Mouse (Mus musculus) urinary bladder, postnatal 36 days (tissue): ENCODE results near the gene Tmem136.
A peak's percentile ranks its signal among the peaks of the same experiment; 100 is the strongest.
"Not testable (repeated sequence)": the region's sequence is repeated elsewhere in the genome, so short reads cannot be mapped to it uniquely, and the experiment has no call there.

ENCODE experiments used
- DNase-seq, 2 experiments: peaks; one replicate each; pipeline ENCODE4 v3.0.0; 2022; ENCODE audit warnings: low spot score in 2 of 2, mixed read lengths in 1 of 2

The Tmem136 gene

DNA sequence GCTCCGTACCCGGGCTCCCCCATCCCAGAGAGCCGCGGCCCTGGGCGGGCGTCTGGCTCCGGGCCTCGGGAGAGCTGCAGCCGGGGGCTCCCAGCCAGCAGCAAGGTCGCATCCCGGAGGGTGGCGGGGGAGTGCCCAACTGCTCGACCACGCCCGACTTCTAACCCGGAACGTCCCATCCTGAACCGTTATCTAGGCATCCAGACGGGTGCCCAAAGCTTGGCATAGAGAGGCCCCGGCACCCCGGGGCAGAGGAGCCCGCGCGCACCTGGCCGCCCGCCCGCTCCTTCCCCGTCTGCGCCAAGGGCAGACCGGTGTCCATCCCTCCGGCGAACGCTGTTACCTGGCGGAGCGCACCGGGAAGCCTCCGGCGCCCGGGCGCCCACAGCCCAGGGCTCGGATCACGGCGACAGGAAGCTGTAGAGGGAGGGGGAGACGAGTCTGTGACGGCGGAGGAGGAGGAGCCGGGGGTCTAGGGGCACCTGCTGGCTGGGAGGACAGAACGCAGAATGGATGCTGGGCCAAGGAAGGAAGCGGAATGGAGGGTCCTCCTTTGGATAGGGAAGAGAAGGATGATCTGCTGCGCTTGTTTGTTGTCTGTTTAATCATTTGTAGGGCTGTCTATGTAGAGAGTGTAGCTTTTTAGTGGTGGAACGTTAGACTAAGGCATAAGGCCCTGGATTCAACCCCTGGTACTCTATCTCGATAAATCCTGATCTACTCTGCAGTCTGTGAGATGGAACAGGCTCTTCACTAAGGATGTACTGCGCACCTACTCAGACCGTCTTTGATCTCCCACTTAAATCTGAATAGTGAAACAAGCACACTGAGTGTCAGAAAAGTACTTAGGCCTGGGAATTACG lies at the start of gene Tmem136:
TSS of gene Tmem136 (minus strand) at position 437 of the 863 bp plus-strand sequence.
- peak in 1 of 2 experiments; percentile 24 for DNase-seq

DNA sequence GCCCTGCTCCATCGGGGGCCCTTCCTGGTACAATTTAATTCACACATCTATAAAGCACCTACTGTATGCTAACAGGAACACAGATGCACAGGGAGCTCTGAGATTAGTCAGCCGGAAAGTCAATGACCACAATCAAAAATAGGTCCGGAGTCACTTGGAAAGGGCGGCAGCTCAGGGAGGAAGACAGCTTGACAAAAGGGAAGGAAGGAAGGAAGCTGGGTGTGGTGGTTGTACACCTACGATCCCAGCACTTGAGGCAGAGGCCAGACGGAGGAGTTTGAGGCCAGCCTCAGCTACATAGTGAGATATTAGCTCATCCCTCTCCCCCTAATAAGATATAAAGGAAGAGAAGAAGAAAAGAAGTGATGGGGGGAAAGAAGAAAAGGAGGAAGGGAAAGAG lies 39.6 kb upstream of the Tmem136 start:
- no peak for DNase-seq

DNA sequence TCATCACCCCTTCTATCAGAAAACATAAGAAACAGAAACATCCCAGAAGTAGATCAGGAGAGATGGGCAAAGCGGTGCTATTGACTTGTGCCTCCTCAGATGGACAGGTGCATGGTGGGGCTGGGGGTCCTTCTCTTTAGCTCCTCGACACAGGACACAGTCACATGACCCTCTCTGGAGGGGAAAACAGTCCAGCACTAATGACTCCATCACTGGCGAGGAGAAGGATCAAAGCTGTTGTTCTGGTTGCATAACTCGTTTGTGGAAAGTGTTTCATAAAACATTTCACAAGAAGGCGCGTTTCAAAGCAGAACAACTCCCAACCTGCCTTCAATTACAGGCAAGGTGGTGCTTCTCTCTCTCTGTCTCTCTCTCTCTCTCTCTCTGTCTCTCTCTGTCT lies 35.4 kb upstream of the Tmem136 start:
- peak in 1 of 2 experiments; percentile 12 for DNase-seq

DNA sequence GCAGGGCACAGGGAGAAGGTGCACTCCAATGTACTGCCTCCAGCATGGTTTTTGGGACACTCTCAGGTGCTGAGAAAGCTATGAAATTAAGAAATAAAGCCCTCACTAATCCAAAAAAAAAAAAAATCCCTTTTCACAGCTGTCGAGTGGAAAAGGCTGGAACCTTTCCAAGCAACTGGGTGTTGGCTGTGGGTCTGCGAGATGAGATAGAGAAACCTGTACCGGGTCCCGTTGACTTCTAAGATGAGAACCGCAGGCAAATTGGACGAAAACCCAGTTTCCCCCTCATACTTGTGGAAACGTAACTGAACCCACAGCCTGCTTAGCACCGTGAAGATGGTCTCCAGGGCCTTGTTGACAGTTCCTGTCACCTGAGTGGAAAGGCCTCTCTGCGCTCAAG lies 34.6 kb upstream of the Tmem136 start:
- DNase-seq, result no peak

DNA sequence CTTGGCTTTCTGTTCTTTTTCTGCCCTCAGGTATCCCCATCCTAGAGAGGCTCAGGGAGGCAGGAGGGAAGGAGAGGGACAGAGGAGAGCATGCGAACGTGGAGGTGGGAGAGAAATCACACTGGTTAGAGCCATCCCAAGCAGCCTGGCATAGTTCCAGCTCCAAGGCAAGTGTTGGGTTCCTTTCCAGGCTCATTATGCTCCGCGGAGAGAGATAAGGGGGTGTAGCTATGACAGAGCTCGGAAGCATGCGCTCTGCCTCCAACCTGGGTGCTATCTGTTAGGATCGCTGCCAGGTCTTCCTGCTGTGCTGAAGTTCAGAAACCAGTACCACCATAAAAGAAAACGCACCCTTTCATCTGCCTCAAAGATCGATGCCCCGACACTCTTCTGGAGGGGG lies 33.7 kb upstream of the Tmem136 start:
- DNase-seq, result peak in 1 of 2 experiments; percentile 48

DNA sequence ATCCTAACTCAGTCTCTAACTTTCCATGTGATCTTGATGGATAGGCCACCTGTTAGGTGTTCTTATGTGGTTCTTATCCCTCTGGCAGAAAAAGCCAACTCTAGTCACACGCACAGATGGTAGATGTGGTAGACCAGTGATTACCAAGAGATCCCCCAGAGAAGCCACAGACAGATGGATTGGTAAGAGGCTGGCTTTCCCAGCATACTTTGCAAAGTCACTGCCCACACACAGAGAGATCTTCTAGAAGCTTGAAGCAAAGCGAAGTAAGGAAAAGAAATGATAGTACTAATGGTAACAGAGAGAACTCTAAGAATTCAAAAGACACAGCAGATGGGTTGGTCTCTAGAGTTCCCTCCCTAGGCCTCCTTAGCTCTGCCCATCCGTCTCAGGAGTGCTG lies 33.1 kb upstream of the Tmem136 start:
- DNase-seq, result no peak

DNA sequence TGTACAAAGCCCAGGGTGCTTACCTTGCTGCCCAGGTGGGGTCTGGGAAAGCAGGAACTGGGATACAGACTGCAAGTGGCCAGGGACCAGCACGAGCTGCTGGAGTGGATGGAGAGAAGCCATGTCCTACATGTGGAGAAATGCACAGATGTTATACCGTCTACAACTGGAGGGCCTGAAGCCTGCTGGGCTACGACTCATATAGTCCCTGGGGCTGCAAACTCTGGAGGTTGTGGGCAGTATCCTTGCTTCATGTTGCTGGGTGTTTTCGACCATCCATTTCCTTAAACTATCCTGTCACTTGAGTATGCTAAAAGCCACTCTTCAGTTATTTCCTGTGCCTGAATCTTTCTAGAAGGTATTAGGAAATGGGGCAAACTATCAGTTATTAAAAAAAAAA lies 28.8 kb upstream of the Tmem136 start:
- no peak for DNase-seq

DNA sequence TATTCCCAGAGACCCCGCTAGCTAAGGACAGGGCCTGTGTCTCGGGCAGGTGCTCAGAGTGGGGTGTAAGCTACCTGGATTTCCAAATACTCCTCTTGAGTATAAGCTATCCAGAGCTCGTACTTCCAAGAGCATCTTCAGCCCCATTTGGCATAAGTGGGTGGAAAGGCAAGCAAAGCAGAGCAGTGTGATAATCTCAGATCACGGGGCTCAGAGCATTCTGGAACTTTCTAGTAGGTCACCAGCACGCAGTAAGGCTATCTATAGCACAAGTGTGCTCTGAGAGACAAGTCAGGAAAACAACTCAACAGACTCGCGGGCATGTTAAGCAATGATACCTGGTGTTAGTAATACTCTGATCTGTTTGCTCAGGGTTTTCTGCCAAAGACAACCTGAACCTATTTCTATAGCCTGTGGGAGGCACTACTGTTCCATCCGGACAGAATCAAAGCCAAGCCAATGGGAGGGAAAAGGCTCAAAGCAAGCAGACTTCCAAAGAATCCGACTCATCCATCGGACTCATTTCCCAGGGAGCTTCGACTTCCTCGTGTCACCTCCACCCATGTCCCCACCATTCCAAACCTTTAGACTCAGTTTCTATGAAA lies 27.9 kb upstream of the Tmem136 start:
- DNase-seq, result no peak

DNA sequence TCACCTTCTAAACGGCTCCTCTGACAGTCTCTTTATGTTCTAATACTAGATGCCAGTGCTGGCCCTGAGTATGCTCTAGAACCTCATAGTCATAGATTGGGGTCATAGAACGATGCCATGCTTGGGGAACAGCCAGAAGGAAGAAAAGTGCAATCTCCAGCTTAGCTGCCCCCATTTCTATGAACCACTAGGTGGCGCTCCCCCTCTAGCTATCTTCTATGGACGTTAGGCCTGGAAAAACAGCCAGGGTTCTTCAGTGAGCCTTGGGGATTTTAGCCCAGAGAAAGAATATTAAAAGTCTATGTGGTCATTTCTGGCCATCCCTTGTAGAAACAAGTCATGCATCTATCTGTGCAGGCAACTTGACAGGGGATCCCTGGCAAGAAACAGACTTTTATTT lies 25.5 kb upstream of the Tmem136 start:
- peak; percentile 51 to 73 for DNase-seq

DNA sequence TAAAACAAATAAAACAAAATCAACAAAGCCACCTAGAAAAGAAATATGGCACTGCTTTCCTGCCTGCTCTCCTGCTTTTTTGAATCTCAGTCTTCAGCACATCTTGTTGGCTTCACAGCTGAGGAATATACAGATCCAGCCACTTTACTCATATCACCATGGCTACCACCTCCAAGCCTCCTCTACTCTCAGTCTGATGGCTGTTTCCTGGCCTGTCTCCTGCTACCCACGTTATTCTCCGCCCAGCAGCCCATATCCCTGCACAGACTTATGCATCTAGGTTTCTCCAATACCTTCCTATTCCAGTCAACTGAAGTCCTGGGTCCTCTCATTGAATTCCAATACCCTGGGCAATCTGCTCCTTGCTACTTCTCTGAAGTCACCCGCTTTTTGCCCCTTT lies 17.2 kb upstream of the Tmem136 start:
- no peak for DNase-seq

DNA sequence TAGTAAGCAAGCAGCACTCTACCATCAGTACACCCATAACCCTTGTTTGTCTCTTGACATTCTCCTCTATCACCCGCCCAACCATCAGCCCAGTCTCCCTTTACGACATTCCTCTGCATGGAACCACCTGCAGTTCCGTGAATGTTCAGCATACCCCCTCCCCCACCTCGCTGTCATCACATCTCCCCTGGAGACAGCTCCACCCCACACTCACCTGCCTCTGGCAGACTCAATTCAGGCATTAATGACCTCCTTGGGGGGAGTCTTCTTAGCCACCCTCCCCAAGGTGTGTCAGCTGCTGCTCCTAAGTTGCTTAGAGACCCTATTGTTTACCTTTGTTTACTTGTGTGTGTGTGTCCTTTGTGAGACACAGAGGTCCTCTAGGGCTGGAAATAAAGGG lies 16.0 kb upstream of the Tmem136 start:
- DNase-seq, result no peak

DNA sequence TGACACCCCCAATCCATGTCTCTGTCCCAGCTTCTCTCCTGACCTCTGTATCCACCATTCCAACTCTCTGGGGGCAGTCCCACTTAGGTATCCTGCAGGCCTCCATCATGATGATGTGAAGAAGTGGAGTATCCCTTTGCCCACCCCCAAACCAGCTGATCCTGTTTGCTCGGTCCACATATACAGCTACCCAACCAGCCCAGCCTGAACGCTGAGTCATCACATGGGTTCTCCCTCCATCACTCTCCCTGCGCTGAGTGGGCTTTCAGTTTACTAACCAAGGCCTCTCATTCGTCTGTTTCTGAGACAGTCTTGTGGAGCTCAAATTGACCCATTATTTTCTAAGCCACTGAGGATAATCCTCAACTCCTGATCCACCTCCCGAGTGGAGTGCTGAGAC lies 15.6 kb upstream of the Tmem136 start:
- DNase-seq, result peak in 1 of 2 experiments; percentile 59

DNA sequence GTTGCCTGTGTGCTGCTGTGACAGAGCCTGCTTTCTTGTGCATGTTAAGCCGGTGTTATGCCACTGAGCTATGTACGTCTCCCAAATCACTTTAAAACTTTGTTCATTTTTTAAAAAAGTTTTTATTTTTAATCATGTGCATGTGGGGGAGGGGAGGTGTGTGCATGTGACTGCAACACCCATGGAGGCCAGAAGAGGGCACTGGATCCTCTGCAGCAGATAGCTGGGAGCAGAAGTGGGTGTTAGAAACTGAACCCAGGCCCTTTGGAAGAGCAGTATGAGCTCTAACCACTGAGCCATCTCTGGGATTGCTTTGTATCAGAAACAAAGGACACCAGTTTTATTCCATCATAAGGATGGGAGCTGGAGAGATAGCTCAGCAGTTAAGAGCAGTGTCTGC lies 14.3 kb upstream of the Tmem136 start:
- DNase-seq, result no peak

DNA sequence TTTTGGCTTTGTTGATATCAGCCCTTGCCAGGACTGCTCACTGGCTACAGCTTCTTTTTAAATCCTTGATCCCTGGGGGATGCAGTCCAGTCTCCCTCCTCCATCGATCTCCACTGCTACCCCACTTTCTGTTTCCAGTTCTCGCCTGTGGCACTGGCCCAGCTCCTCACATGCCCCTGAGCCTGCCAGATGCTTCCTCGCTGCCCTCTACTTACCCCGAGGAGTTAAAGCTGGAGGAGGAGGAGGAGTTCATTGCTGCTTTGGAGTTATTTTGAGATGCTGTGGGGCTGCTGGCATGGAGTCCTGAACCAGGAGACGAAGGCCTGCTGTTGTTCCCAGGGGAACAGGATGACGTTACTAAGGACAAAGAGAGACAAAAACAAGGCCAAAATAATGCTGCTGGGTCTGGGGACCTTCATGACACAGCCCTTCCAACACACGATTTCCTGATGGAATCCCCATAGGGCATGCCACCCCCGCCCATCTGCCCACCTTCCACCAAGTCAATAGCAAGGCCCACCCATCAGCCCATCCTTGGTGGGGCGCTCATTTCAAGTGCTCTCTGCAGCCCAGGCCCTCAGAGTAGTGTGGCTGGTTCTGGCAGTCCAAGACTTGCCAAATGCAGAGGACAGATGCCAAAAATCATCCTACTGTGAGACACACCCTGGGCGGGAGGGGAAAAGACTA lies 10.9 kb upstream of the Tmem136 start:
- DNase-seq, result peak in 1 of 2 experiments; percentile 65

DNA sequence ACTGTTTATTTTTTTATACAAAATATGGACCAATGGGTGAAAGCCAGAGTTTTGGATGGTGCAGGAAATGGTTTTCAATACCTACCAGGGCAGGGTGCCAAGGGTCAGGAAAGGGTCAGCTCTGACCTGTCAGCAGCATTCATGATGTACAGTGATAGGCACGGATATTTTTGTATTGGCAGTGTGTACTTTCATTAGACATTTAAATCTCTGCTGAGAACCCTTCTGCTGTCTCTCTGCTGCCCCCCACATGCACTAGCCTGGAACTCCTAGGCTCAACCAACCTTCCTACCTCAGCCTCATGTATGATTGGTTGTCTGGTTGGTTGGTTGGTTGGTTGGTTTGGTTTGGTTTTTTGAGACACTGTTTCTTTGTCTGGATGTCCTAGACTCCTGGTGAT lies 6.0 kb upstream of the Tmem136 start:
- no peak for DNase-seq

DNA sequence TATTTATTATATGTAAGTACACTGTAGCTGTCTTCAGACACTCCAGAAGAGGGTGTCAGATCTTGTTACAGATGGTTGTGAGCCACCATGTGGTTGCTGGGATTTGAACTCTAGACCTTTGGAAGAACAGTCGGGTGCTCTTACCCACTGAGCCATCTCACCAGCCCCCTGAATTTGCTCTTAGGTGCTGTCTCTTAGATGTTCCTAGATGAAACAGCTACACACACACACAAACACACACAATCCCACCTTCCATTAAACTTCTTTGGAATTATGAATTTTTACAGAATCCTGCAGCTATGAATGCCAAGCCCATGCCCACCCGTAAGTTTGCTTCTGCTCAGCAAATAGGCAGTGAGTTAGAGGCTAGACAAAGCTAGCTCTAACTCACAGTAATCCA lies 5.6 kb upstream of the Tmem136 start:
- not testable (repeated sequence) for DNase-seq

DNA sequence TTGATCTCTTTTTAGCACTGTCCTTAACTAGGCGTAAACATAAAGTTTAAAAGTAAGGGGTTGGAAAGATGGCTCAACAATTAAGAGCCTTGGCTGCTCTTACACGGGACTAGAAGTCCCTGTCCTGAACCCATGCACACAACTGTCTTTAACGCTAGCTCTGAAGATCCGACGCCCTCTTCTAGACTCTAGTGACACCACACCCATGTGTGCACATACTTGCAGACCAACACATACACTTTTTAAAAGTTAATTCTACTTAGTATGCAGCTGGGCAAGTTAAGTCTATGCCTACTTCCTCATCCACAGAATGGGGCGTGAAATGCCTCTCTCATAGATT lies 597 bp upstream of the Tmem136 start:
- DNase-seq, result no peak

DNA sequence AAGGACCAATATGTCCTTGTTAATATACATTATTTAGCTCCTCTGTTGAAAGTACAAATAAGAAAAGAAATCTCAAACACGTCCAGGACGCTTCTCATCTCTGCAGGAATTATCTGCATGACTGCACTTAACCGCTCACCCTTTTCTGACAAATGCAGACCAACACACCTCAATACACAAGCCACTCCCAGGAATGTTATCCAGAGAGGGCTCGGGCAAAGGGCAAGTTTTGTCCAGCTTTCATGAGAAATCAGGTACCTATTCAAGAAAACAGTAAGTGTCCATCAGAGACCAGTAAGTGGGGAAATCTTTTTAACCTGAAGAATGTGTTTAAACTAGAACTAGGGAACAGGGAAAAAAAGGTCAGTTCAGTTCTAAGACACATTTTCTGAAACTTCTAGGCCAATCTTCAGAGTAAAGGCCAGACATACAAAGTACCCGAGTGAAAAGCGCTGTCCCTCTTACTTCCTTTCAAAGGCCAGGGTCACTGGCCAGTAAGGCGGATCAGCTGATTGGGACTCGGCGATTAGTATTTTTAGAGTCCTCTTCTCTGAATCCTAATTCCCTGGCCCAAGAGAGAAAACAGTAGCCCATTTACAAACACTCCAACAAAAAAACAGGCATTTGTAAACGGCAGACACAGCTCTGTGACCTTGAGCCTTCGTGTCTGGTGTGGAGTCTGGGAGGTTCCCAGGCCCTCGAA lies 788 bp downstream of the Tmem136 start:
- no peak for DNase-seq

DNA sequence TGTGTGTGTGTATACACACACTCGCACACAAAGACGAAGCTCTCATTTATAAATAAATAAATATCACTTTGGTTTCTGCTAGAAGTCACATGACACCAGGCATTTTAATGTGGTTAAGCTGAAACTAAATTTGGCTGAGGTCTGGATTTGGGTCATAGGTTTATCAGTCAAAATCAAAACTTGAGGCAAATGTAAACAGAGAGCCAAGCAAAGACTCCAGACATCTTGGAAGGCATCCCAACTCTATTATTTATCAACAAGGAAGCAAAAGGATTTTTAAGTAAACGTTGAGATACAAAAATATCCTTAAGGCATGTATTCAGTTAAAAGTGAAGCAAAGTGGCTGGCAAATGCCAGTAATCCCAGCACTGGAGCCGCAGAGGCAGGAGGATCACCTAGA lies 1.5 kb downstream of the Tmem136 start:
- DNase-seq, result no peak

DNA sequence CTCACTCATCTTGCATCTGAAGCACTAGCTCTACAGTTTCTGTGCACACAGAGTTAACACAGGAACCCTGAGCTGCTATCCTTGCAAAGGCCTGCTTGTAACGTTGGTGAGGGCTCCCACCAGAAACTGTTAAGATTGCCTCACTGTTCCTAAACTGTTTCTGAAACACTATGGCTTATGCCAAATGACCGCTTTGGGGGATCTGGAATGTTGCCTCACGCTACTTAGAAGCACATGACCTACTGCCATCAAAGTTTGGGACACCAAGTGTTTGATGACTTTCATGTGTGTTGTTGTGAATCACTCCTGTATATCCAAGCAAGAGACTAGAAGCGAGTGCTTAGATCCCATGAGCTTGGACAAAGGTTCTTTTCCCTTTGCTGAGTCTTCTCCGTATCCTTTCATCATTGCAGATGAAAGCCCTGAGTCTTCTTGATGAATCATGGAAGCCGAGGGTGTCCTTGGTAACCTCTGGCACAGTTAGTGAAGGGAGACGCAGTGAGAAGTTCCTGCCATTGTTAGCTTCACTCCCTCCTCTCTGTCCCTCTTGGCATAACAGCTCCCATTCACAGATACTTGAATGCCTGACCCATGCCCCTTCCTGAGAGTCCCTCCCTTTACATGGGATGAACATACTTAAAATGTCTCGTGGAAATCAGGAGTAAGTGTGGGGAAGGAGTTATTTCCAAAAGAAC lies 5.9 kb downstream of the Tmem136 start:
- no peak for DNase-seq

DNA sequence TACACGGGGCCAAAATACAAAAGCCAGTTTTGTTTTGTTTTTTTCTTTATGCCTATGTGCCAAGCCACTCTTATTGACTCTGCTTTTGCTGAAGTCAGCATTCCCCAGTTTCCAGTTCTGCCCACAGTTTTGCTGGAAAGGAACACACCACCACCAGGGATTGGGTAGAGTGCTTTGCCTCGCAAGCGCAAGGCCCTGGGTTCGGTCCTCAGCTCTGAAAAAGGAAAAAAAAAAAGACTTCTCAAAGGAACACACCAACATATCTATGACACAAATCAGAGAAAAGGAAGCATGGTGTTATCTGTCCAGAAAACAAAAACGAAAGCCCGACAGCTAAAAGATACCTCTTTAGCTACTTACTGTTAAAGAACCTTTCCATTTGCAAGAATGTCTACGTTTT lies 7.2 kb downstream of the Tmem136 start:
- DNase-seq, result no peak

DNA sequence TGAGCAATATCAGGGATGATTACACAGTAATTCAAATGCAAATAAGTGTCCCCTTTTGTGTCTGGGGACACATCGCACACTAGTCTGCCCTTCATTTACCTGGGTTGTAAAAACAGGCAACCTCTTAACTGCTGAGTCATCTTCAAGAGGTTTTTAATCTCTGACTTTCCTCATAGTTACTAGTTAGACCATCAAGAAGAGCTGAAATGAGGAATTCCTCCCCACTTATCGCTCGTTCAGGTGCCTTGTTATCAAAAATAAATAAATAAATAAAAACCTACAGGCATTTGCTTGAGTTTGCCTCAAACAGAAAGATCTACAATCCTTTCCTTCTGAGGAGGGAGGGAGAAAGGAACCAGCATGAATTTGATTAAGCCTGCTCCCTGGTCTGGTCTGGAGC lies 7.6 kb downstream of the Tmem136 start:
- DNase-seq, result no peak
